Mouse (Mus musculus) thymus, postnatal 10 days (tissue): ENCODE measurements around the gene Ltbp2.

Experiments
- DNase-seq, 2 experiments: peaks; one replicate each; pipeline ENCODE4 v3.0.0; 2021; ENCODE audit warnings: low spot score in 2 of 2

The Ltbp2 gene

GRCm38 (mm10) chr12:84762532-84762931 is 113.8 kb downstream of the Ltbp2 start:
- peak in 1 of 2 experiments; percentile 31 for DNase-seq

GRCm38 (mm10) chr12:84759063-84759462 is 117.3 kb downstream of the Ltbp2 start:
- peak in 1 of 2 experiments; percentile 43 for DNase-seq

GRCm38 (mm10) chr12:84756016-84756415 is 120.3 kb downstream of the Ltbp2 start:
- DNase-seq = no peak

GRCm38 (mm10) chr12:84755008-84755695 is 121.2 kb downstream of the Ltbp2 start:
- DNase-seq = peak; percentile 46 to 84

- DNase-seq = peak; percentile 55 to 66
Measured at GRCm38 (mm10) chr12:84752131-84752977, 124.0 kb downstream of the Ltbp2 start.

- peak; percentile 55 to 56 for DNase-seq
Measured at GRCm38 (mm10) chr12:84750661-84751060, 125.7 kb downstream of the Ltbp2 start.

- no peak for DNase-seq
Measured at GRCm38 (mm10) chr12:84748134-84748533, 128.2 kb downstream of the Ltbp2 start.

- DNase-seq = no peak
Measured at GRCm38 (mm10) chr12:84745700-84746099, 130.6 kb downstream of the Ltbp2 start.

GRCm38 (mm10) chr12:84743496-84743895 is 132.8 kb downstream of the Ltbp2 start:
- no peak for DNase-seq

- DNase-seq = no peak
Measured at GRCm38 (mm10) chr12:84733366-84733765, 143.0 kb downstream of the Ltbp2 start.
